Mouse (Mus musculus) forebrain, postnatal 0 days (tissue): ENCODE measurements around the gene Morc4. TPM values are rescaled to one million over a fixed set of nuclear protein-coding genes. Genes with fewer than 3 reads are reported as not detected.
A peak's percentile ranks its signal among the peaks of the same experiment; 100 is the strongest.

Source experiments
- ATAC-seq: fragments of 200-750 bp; cut with Nextera tagmentation; 2 replicates; pipeline ENCODE4 v1.8.0; 2017; ENCODE audit warnings: mild to moderate bottlenecking, moderate library complexity
- DNase-seq: peaks from one replicate; pipeline ENCODE4 v3.0.0-alpha.2; 2015
- H3K27ac ChIP-seq: fragments of 300-500 bp; sonication (generic); 2 replicates; pipeline ENCODE4 v1.5.1; 2014; ENCODE audit warnings: low read depth, mild to moderate bottlenecking, antibody characterized with exemption, low read length, moderate library complexity, mixed read lengths
- H3K27me3 ChIP-seq: fragments of 300-500 bp; sonication (generic); 2 replicates; pipeline ENCODE4 v1.6.1; 2014; ENCODE audit warnings: mild to moderate bottlenecking, low read length, mixed read lengths; ENCODE audit not compliant: insufficient read depth
- H3K36me3 ChIP-seq: fragments of 300-500 bp; sonication (generic); 2 replicates; pipeline ENCODE4 v1.6.1; 2014; ENCODE audit warnings: mild to moderate bottlenecking, moderate library complexity; ENCODE audit not compliant: insufficient read depth
- H3K4me1 ChIP-seq: fragments of 300-500 bp; sonication (generic); 2 replicates; pipeline ENCODE4 v1.6.1; 2014; ENCODE audit warnings: antibody characterized with exemption; ENCODE audit not compliant: insufficient read depth
- H3K4me2 ChIP-seq: fragments of 300-500 bp; sonication (generic); 2 replicates; pipeline ENCODE4 v1.6.1; 2014; ENCODE audit warnings: low read depth, mild to moderate bottlenecking, moderate library complexity
- H3K4me3 ChIP-seq: fragments of 300-500 bp; sonication (generic); 2 replicates; pipeline ENCODE4 v1.5.1; 2014; ENCODE audit warnings: low read depth, low read length, mixed read lengths
- H3K9ac ChIP-seq: fragments of 300-500 bp; sonication (generic); 2 replicates; pipeline ENCODE4 v1.6.1; 2014; ENCODE audit warnings: mild to moderate bottlenecking
- H3K9me3 ChIP-seq: fragments of 300-500 bp; sonication (generic); 2 replicates; pipeline ENCODE4 v1.6.1; 2016; ENCODE audit warnings: low read length
- CTCF ChIP-seq: sonication (generic); IDR thresholded peaks from 2 replicates; pipeline ENCODE4 v1.5.1; 2016; ENCODE audit warnings: antibody characterized with exemption, control low read depth, low read depth
- WGBS: fragments of 180-500 bp; shearing (Covaris S2); extraction: QIAGEN DNeasy Blood & Tissue Kit; methylation state at CpG from one replicate; pipeline ENCODE4 v1.1.7; 2014; 5-methylcytosine and 5-hydroxymethylcytosine counted together
- polyA plus RNA-seq: library from polyadenylated mRNA; unstranded; fragments of >200 nt; fragmentation: Nextera tagmentation; extraction: Ambion mirVana; gene quantifications from 2 replicates; pipeline ENCODE4 v1.2.1, GENCODE M21; 2015
- total RNA-seq: library from RNA; depleted of rRNA; stranded (reverse); fragments of >200 nt; gene quantifications from 2 replicates; pipeline ENCODE4 v1.2.3, GENCODE M21; 2014; rRNA removed

Gene Morc4
- total and polyA plus RNA-seq, 2 experiments from 2014 or later: 2.2 to 8.8 TPM

- no peaks in the 10 kb centered on the region for H3K9me3 ChIP-seq
- no peaks in the 10 kb centered on the region for H3K36me3 ChIP-seq
- DNase-seq (no peak), ATAC-seq (no peak)
- H3K4me1 ChIP-seq: no peaks in the 10 kb centered on the region
- H3K4me2 ChIP-seq: no peak overlapping the region
- 85% methylated on average over 1 of the region's 1 CpGs for WGBS
- no peak overlapping the region for H3K9ac ChIP-seq
- TF ChIP-seq CTCF: no peak
- no peaks in the 10 kb centered on the region for H3K27me3 ChIP-seq
- H3K27ac ChIP-seq: no peak overlapping the region
- no peak overlapping the region for H3K4me3 ChIP-seq
Measured at GRCm38 (mm10) chrX:139778886-139779285, 92.6 kb downstream of the Morc4 start.

- ATAC-seq (no peak), DNase-seq (no peak)
- no peak for TF ChIP-seq CTCF
- Histone ChIP-seq H3K27ac (no peak overlapping the region), H3K36me3 (no peaks in the 10 kb centered on the region), H3K9ac (no peak overlapping the region), H3K4me3 (no peak overlapping the region), H3K27me3 (no peaks in the 10 kb centered on the region), H3K4me1 (no peaks in the 10 kb centered on the region), H3K4me2 (no peak overlapping the region), H3K9me3 (no peaks in the 10 kb centered on the region)
- 66% methylated on average over 4 of the region's 4 CpGs for WGBS
Measured at GRCm38 (mm10) chrX:139777357-139777756, 94.1 kb downstream of the Morc4 start.

GRCm38 (mm10) chrX:139775084-139775612 is 96.3 kb downstream of the Morc4 start:
- no peak for TF ChIP-seq CTCF
- Histone ChIP-seq H3K4me1 (no peaks in the 10 kb centered on the region), H3K27me3 (no peaks in the 10 kb centered on the region), H3K4me2 (no peak overlapping the region), H3K9ac (no peak overlapping the region), H3K36me3 (no peaks in the 10 kb centered on the region), H3K27ac (no peak overlapping the region), H3K9me3 (no peaks in the 10 kb centered on the region), H3K4me3 (no peak overlapping the region)
- ATAC-seq (no peak), DNase-seq (no peak)
- 71% methylated on average over 7 of the region's 7 CpGs for WGBS

GRCm38 (mm10) chrX:139774309-139775083 is 97.0 kb downstream of the Morc4 start:
- WGBS: 36% methylated on average over 18 of the region's 18 CpGs

More at GRCm38 (mm10) chrX:139774309-139775083, 97.0 kb downstream of the Morc4 start:
- Histone ChIP-seq H3K36me3 (no peaks in the 10 kb centered on the region), H3K9ac (no peak overlapping the region), H3K4me1 (no peaks in the 10 kb centered on the region), H3K9me3 (no peaks in the 10 kb centered on the region), H3K4me2 (no peak overlapping the region), H3K27me3 (no peaks in the 10 kb centered on the region), H3K27ac (no peak overlapping the region), H3K4me3 (no peak overlapping the region)
- TF ChIP-seq CTCF: peak; percentile 63
- ATAC-seq: peak; percentile 8; the same call in 1 of the 2 replicates
- DNase-seq: peak; percentile 50

Other genes with a start within 250 kb of the Morc4 start
- gene Tbc1d8b, start 186.7 kb downstream of the Morc4 start, total RNA-seq: 1.1 and 1.5 TPM in 2 replicates
- gene Tbc1d8b, start 186.7 kb downstream of the Morc4 start, polyA plus RNA-seq: 0.20 and 0.30 TPM in 2 replicates
- not detected in 2 replicates for gene Gm15013, start 157.2 kb downstream of the Morc4 start, total RNA-seq
- gene Gm15013, start 157.2 kb downstream of the Morc4 start, polyA plus RNA-seq: not detected in 2 replicates
- gene Ripply1, start 89.3 kb downstream of the Morc4 start, total RNA-seq: not detected in 2 replicates
- gene Ripply1, start 89.3 kb downstream of the Morc4 start, polyA plus RNA-seq: not detected in 2 replicates
- gene Cldn2, start 70.8 kb downstream of the Morc4 start, total RNA-seq: 0.71 and 1.5 TPM in 2 replicates
- 1.9 and 2.6 TPM in 2 replicates for gene Cldn2, start 70.8 kb downstream of the Morc4 start, polyA plus RNA-seq
- 12.8 and 17.5 TPM in 2 replicates for gene Rbm41, start 126.9 kb upstream of the Morc4 start, total RNA-seq
- gene Rbm41, start 126.9 kb upstream of the Morc4 start, polyA plus RNA-seq: 2.4 and 2.5 TPM in 2 replicates
- gene Nup62cl, start 191.0 kb upstream of the Morc4 start, total RNA-seq: 1.3 and 2.1 TPM in 2 replicates
- gene Nup62cl, start 191.0 kb upstream of the Morc4 start, polyA plus RNA-seq: 1.2 and 2.4 TPM in 2 replicates
- 0.24 and 0.31 TPM in 2 replicates for gene Pih1h3b, start 191.2 kb upstream of the Morc4 start, total RNA-seq
- gene Pih1h3b, start 191.2 kb upstream of the Morc4 start, polyA plus RNA-seq: not detected in 2 replicates